Mouse (Mus musculus): Measurements from ENCODE around the gene Mapk8. TPM values are rescaled to one million over a fixed set of nuclear protein-coding genes. Genes with fewer than 3 reads are reported as not detected.
"Not testable (repeated sequence)": the region's sequence is repeated elsewhere in the genome, so short reads cannot be mapped to it uniquely, and the experiment has no call there.

Gene Mapk8
- polyA plus RNA-seq, 1 experiment from 2014 or later: 13.4 TPM

- no peaks in the 10 kb centered on the region for H3K36me3 ChIP-seq (ENCODE audit: control insufficient read depth, insufficient read depth)
- no peak overlapping the region for H3K9ac ChIP-seq (ENCODE audit: low read length)
- H3K27ac ChIP-seq (ENCODE audit: low read length): no peak overlapping the region
- H3K4me2 ChIP-seq (ENCODE audit: low read depth, low read length): no peak overlapping the region
- no peak for ATAC-seq (replicated peaks; ENCODE audit: extremely low read depth, insufficient read depth, low FRiP score)
- no peaks in the 10 kb centered on the region for H3K9me3 ChIP-seq (replicated peaks; ENCODE audit: control insufficient read depth, low read length)
- H3K27me3 ChIP-seq (ENCODE audit: control insufficient read depth, insufficient read depth, low read length): no peaks in the 10 kb centered on the region
- peaks cover 4% of the 10 kb centered on the region for H3K4me1 ChIP-seq (ENCODE audit: control insufficient read depth, insufficient read depth, low read length)
- no peak overlapping the region for H3K4me3 ChIP-seq (ENCODE audit: low read length)
Observed at GRCm38 (mm10) chr14:33450331-33450730, 3.4 kb upstream of the Mapk8 start.

GRCm38 (mm10) chr14:33449296-33449840, 2.4 kb upstream of the Mapk8 start:
- Histone ChIP-seq H3K27ac (ENCODE audit: low read length) (no peak overlapping the region), H3K4me2 (ENCODE audit: low read depth, low read length) (no peak overlapping the region), H3K36me3 (ENCODE audit: control insufficient read depth, insufficient read depth) (no peaks in the 10 kb centered on the region), H3K9me3 (replicated peaks; ENCODE audit: control insufficient read depth, low read length) (no peaks in the 10 kb centered on the region), H3K4me1 (ENCODE audit: control insufficient read depth, insufficient read depth, low read length) (peaks cover 7% of the 10 kb centered on the region), H3K9ac (ENCODE audit: low read length) (no peak overlapping the region), H3K27me3 (ENCODE audit: control insufficient read depth, insufficient read depth, low read length) (no peaks in the 10 kb centered on the region), H3K4me3 (ENCODE audit: low read length) (no peak overlapping the region)
- no peak for ATAC-seq (replicated peaks; ENCODE audit: extremely low read depth, insufficient read depth, low FRiP score)
- WGBS: 71% methylated on average over 2 of the region's 2 CpGs

- H3K4me2 ChIP-seq (ENCODE audit: low read depth, low read length): no peak overlapping the region
- H3K27ac ChIP-seq (ENCODE audit: low read length): no peak overlapping the region
- no peaks in the 10 kb centered on the region for H3K9me3 ChIP-seq (replicated peaks; ENCODE audit: control insufficient read depth, low read length)
- peaks cover 10% of the 10 kb centered on the region for H3K4me1 ChIP-seq (ENCODE audit: control insufficient read depth, insufficient read depth, low read length)
- no peak for ATAC-seq (replicated peaks; ENCODE audit: extremely low read depth, insufficient read depth, low FRiP score)
- H3K36me3 ChIP-seq (ENCODE audit: control insufficient read depth, insufficient read depth): no peaks in the 10 kb centered on the region
- H3K27me3 ChIP-seq (ENCODE audit: control insufficient read depth, insufficient read depth, low read length): no peaks in the 10 kb centered on the region
- no peak overlapping the region for H3K4me3 ChIP-seq (ENCODE audit: low read length)
- H3K9ac ChIP-seq (ENCODE audit: low read length): no peak overlapping the region
- 83% methylated on average over 4 of the region's 4 CpGs for WGBS
Observed at GRCm38 (mm10) chr14:33448276-33448675, 1.3 kb upstream of the Mapk8 start.

GRCm38 (mm10) chr14:33446561-33447023, 366 bp downstream of the Mapk8 start:
- H3K27ac ChIP-seq (ENCODE audit: low read length): peak overlapping the region; percentile 92
- ATAC-seq (replicated peaks; ENCODE audit: extremely low read depth, insufficient read depth, low FRiP score): peak; percentile 74
- WGBS: 0% methylated on average over 35 of the region's 72 CpGs

GRCm38 (mm10) chr14:33445962-33446361, 996 bp downstream of the Mapk8 start:
- Histone ChIP-seq H3K27me3 (ENCODE audit: control insufficient read depth, insufficient read depth, low read length) (no peaks in the 10 kb centered on the region), H3K9me3 (replicated peaks; ENCODE audit: control insufficient read depth, low read length) (no peaks in the 10 kb centered on the region), H3K4me2 (ENCODE audit: low read depth, low read length) (peak overlapping the region; percentile 77), H3K27ac (ENCODE audit: low read length) (peak overlapping the region; percentile 92), H3K4me1 (ENCODE audit: control insufficient read depth, insufficient read depth, low read length) (peaks cover 14% of the 10 kb centered on the region), H3K4me3 (ENCODE audit: low read length) (peak overlapping the region; percentile 74), H3K9ac (ENCODE audit: low read length) (peak overlapping the region; percentile 86), H3K36me3 (ENCODE audit: control insufficient read depth, insufficient read depth) (no peaks in the 10 kb centered on the region)
- 42% methylated on average over 3 of the region's 3 CpGs for WGBS
- no peak for ATAC-seq (replicated peaks; ENCODE audit: extremely low read depth, insufficient read depth, low FRiP score)

More at GRCm38 (mm10) chr14:33446561-33447023, 366 bp downstream of the Mapk8 start:
- Histone ChIP-seq H3K4me1 (ENCODE audit: control insufficient read depth, insufficient read depth, low read length) (peaks cover 14% of the 10 kb centered on the region), H3K4me3 (ENCODE audit: low read length) (peak overlapping the region; percentile 74), H3K4me2 (ENCODE audit: low read depth, low read length) (peak overlapping the region; percentile 77), H3K27me3 (ENCODE audit: control insufficient read depth, insufficient read depth, low read length) (no peaks in the 10 kb centered on the region), H3K36me3 (ENCODE audit: control insufficient read depth, insufficient read depth) (no peaks in the 10 kb centered on the region), H3K9ac (ENCODE audit: low read length) (peak overlapping the region; percentile 86), H3K9me3 (replicated peaks; ENCODE audit: control insufficient read depth, low read length) (no peaks in the 10 kb centered on the region)

GRCm38 (mm10) chr14:33443780-33444179, 3.2 kb downstream of the Mapk8 start:
- H3K36me3 ChIP-seq (ENCODE audit: control insufficient read depth, insufficient read depth): no peaks in the 10 kb centered on the region
- 37% methylated on average over 2 of the region's 2 CpGs for WGBS
- no peaks in the 10 kb centered on the region for H3K27me3 ChIP-seq (ENCODE audit: control insufficient read depth, insufficient read depth, low read length)
- no peak overlapping the region for H3K9ac ChIP-seq (ENCODE audit: low read length)
- H3K9me3 ChIP-seq (replicated peaks; ENCODE audit: control insufficient read depth, low read length): no peaks in the 10 kb centered on the region
- H3K27ac ChIP-seq (ENCODE audit: low read length): no peak overlapping the region
- no peak overlapping the region for H3K4me2 ChIP-seq (ENCODE audit: low read depth, low read length)
- H3K4me1 ChIP-seq (ENCODE audit: control insufficient read depth, insufficient read depth, low read length): peaks cover 14% of the 10 kb centered on the region
- H3K4me3 ChIP-seq (ENCODE audit: low read length): no peak overlapping the region
- ATAC-seq (replicated peaks; ENCODE audit: extremely low read depth, insufficient read depth, low FRiP score): no peak

GRCm38 (mm10) chr14:33432485-33432884, 14.5 kb downstream of the Mapk8 start:
- not testable (repeated sequence) for H3K4me1 ChIP-seq (ENCODE audit: control insufficient read depth, insufficient read depth, low read length); ATAC-seq (replicated peaks; ENCODE audit: extremely low read depth, insufficient read depth, low FRiP score); H3K36me3 ChIP-seq (ENCODE audit: control insufficient read depth, insufficient read depth); H3K4me2 ChIP-seq (ENCODE audit: low read depth, low read length); H3K4me3 ChIP-seq (ENCODE audit: low read length); H3K9ac ChIP-seq (ENCODE audit: low read length); H3K27me3 ChIP-seq (ENCODE audit: control insufficient read depth, insufficient read depth, low read length); H3K9me3 ChIP-seq (replicated peaks; ENCODE audit: control insufficient read depth, low read length); H3K27ac ChIP-seq (ENCODE audit: low read length)
- 88% methylated on average over 4 of the region's 4 CpGs for WGBS

GRCm38 (mm10) chr14:33424124-33424523, 22.8 kb downstream of the Mapk8 start:
- ATAC-seq (replicated peaks; ENCODE audit: extremely low read depth, insufficient read depth, low FRiP score): no peak
- Histone ChIP-seq H3K27me3 (ENCODE audit: control insufficient read depth, insufficient read depth, low read length) (no peaks in the 10 kb centered on the region), H3K4me1 (ENCODE audit: control insufficient read depth, insufficient read depth, low read length) (peaks cover 4% of the 10 kb centered on the region)

GRCm38 (mm10) chr14:33423003-33423402, 24.0 kb downstream of the Mapk8 start:
- 80% methylated on average over 1 of the region's 1 CpGs for WGBS
- ATAC-seq (replicated peaks; ENCODE audit: extremely low read depth, insufficient read depth, low FRiP score): no peak
- Histone ChIP-seq H3K27me3 (ENCODE audit: control insufficient read depth, insufficient read depth, low read length) (no peaks in the 10 kb centered on the region), H3K4me1 (ENCODE audit: control insufficient read depth, insufficient read depth, low read length) (peaks cover 4% of the 10 kb centered on the region), H3K36me3 (ENCODE audit: control insufficient read depth, insufficient read depth) (0 out of 2 replicates have a peak, but pooled peaks cover 2% of the 10 kb centered on the region), H3K4me3 (ENCODE audit: low read length) (no peak overlapping the region), H3K27ac (ENCODE audit: low read length) (no peak overlapping the region), H3K9me3 (replicated peaks; ENCODE audit: control insufficient read depth, low read length) (no peaks in the 10 kb centered on the region), H3K9ac (ENCODE audit: low read length) (no peak overlapping the region), H3K4me2 (ENCODE audit: low read depth, low read length) (no peak overlapping the region)

More at GRCm38 (mm10) chr14:33424124-33424523, 22.8 kb downstream of the Mapk8 start:
- no peak overlapping the region for H3K9ac ChIP-seq (ENCODE audit: low read length)
- no peaks in the 10 kb centered on the region for H3K9me3 ChIP-seq (replicated peaks; ENCODE audit: control insufficient read depth, low read length)
- H3K4me2 ChIP-seq (ENCODE audit: low read depth, low read length): no peak overlapping the region
- H3K27ac ChIP-seq (ENCODE audit: low read length): no peak overlapping the region
- no peak overlapping the region for H3K4me3 ChIP-seq (ENCODE audit: low read length)
- H3K36me3 ChIP-seq (ENCODE audit: control insufficient read depth, insufficient read depth): 0 out of 2 replicates have a peak, but pooled peaks cover 2% of the 10 kb centered on the region

Measured in heart, embryonic 16.5 days (tissue).